Mouse (Mus musculus): ENCODE measurements around the gene Bbs1.
"Not testable (repeated sequence)": the region's sequence is repeated elsewhere in the genome, so short reads cannot be mapped to it uniquely, and the experiment has no call there.

Bbs1 gene

GRCm38 (mm10) chr19:4905979-4906794, at the start of gene Bbs1:
Gene Bbs1 (minus strand): TSS chr19:4906628.
- in situ Hi-C loops (cut with MboI, MseI) = no loop called here

DNA sequence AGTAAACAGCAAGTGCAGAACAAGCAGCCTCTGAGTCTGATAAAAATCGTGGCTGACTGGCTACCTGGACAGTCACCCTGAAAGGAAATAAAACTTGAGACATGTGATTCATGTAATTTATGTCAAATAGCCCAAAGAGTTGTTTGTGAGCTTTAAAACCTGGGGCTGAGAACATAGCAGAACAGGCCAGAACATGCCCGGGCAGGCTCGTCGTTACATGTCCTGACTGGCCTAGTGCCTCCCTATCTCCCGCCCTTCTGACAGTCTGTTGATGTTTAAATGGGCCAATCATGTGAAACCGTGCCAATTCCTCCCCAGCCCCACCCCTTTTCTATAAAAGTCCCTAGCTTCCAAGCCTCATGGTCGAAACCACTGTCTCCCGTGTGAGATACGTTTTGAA, 42.2 kb upstream of the Bbs1 start:
- in situ Hi-C loops (cut with MboI, MseI) = not testable (repeated sequence)

GRCm38 (mm10) chr19:4945540-4945939, 39.1 kb upstream of the Bbs1 start:
- in situ Hi-C loops (cut with MboI, MseI) = no loop called here

- in situ Hi-C loops (cut with MboI, MseI) = no loop called here
Measured at GRCm38 (mm10) chr19:4943253-4943588, 36.8 kb upstream of the Bbs1 start.

GRCm38 (mm10) chr19:4942551-4943252, 36.3 kb upstream of the Bbs1 start, which contains the start of gene Peli3:
Gene Peli3 (minus strand): TSS chr19:4943127.
- in situ Hi-C loops (cut with MboI, MseI) = no loop called here

GRCm38 (mm10) chr19:4937444-4938310, 31.2 kb upstream of the Bbs1 start:
- in situ Hi-C loops (cut with MboI, MseI) = loop anchor here (10.0 kb wide), 1 partner anchor 687 kb away; no protein-coding TSS in a partner anchor

DNA sequence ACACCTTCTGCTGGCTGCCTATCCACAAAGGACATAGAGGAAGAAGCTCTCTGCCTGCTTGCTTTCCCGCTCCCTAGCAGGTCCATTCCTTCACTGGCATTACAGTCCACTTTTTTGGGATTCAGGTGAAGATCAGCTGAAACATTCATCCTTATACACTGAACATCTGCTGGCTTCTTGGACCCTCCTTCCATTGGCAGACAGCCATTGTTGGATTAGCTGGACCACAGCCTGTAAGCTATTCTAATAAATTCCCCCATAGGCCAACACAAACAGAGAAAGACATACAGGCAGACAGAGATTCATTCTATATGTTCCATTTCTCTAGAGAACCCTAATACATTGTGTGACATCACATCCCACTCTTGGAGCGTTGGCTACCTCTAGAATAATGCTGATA, 30.5 kb upstream of the Bbs1 start:
- in situ Hi-C loops (cut with MboI, MseI) = loop anchor here (10.0 kb wide), 1 partner anchor 688 kb away; no protein-coding TSS in a partner anchor

DNA sequence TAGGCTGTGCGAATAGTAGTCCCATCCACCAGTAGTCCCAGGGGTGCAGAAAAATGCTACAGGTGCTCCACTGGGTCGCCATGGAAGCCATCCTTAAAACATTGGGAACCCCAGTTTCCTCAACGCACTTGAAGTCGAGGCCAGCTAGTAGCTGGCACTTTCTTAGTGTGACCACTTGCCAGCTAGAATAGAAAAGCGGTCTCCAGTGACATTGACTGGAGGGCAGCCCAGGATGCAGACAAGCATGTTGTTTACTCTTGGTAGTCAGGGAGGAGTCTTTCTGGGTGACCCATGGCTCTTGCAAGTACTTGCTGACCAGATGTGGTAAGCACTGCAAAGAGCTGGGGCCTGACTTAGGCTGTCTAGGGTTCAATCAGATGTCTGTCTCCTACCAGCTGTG, 22.4 kb upstream of the Bbs1 start:
- in situ Hi-C loops (cut with MboI, MseI) = no loop called here

GRCm38 (mm10) chr19:4927904-4928531, 21.6 kb upstream of the Bbs1 start, which contains the start of gene Dpp3:
Gene Dpp3 (minus strand): TSS chr19:4928287.
- in situ Hi-C loops (cut with MboI, MseI) = no loop called here

GRCm38 (mm10) chr19:4925121-4925860, 18.9 kb upstream of the Bbs1 start:
- in situ Hi-C loops (cut with MboI, MseI) = no loop called here

- in situ Hi-C loops (cut with MboI, MseI) = no loop called here
Measured at GRCm38 (mm10) chr19:4919652-4920051, 13.2 kb upstream of the Bbs1 start.

DNA sequence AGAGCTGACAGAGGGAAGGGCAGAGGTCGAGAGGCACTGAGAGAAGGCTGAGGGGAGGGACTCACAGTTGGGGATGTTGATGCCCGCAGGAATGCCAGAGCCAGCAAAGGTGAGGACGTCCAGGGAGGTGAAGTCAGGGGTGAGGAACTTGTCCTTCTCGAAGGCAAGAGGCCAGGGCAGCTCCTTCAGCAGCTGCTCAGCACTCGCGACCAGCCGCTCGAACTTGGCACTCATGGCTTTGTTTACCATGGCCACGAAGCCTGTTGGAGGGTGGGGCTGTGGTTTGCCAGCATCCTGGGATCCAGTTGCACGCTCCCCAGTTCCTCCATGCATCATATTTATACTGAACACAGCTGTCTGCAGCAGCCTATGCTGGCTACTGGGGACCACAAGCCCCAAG, 10.4 kb upstream of the Bbs1 start:
- in situ Hi-C loops (cut with MboI, MseI) = no loop called here

DNA sequence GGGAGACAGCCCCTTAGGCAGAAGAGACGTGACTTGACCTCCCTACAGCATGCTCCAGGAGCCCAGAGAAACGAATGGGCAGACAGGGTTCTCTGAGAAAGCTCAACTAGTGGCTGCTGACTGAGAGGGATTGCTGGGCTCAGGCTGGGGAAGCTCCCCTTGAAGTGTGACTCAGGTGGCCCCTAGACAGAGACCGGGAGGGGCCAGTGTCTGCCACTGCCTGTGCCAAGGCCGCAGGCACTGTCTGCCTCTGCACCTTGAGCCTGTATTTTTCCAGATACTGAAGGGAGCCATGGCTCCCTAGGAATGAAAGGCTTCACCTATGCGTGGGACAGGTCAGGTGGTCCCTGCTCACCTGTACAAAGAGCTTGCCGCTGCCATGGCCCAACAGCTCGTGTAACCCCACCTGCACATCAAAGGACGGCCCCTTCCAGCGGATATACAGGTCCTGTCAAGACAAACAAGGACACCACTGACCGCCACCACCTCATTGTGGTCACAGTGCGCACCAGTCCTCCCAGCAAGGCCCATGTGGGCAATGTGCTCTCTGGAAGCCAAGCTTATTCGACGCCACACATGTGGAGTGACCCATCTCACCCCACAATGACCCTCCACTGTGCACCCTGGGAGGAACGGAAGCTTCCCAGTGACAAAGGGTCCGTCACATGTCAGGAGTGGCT, 9.6 kb upstream of the Bbs1 start:
- in situ Hi-C loops (cut with MboI, MseI) = no loop called here

DNA sequence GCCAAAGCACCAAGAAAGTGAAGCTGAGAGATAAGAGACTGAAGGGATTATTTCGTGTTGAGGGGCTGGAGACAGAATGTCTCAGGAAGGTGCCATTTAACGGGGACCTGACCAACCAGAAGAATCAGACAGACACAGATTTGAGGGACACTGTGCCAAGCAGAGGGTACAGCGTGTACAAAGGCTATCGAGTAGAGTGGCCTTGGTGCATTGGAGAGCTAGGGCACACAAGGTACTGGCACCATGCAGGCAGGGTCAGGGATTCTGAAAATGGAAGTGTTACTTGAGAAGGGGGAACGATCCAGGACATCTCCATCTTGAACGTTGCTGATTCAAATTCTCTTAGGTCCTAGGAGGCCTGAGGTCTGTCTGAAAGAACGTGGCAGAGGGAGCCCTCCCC, 2.9 kb upstream of the Bbs1 start:
- in situ Hi-C loops (cut with MboI, MseI) = no loop called here

- in situ Hi-C loops (cut with MboI, MseI) = no loop called here
Measured at GRCm38 (mm10) chr19:4908107-4908506, 1.7 kb upstream of the Bbs1 start.

GRCm38 (mm10) chr19:4899888-4900287, 6.5 kb downstream of the Bbs1 start:
- in situ Hi-C loops (cut with MboI, MseI) = no loop called here

DNA sequence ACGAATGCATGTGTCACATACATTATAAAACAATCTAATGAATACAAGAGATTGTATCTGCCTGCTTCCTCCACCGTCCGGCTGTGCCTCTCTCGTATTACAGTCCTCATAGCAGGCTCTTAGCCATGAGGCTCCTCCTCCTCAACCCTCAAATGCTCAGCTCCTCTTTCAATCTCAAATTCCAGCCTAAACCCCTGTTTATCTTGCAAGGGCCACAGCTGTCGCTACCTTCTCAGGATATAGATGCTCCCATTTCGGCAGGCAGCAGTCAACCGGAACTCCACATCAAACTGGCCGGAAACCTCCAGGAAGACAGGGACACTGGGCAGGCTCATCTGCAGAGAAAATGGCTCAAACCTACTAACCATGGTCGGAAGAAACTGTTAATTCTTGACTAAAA, 7.5 kb downstream of the Bbs1 start:
- in situ Hi-C loops (cut with MboI, MseI) = no loop called here

DNA sequence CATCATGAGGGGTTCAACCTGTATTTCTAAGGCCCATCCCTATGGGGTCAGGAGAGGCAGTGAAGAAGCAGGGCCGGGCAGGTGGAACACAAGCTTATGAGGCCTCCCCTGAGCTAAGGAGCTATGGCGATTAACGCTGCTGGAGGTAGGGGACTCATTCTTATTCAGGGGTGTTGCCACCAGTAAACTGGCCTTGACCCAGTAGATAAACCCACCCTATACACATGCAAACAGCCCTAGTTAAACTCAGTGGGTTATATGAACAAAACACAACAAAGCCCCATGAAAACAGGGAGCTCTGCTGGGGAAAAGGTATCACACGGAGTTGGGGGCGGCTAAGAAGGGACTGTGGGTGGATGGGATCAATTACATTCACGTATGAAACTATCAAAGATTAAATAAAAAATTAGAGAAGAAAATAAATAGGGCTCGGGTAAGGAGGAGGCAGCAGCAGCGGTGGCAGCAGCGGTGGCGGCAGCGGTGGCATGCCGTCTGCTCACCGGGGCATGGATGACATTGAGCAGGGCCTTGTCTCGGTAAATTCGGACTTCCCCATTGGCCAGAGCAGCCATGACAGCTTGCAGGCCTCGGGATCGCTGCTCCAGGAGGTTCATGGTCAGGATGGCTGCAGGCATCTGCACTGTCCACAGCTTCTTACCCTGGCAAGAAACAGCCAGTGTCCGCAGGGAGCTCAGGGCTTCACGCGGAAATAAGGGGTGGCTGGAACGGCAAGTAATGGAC, 9.5 kb downstream of the Bbs1 start:
- in situ Hi-C loops (cut with MboI, MseI) = no loop called here

- in situ Hi-C loops (cut with MboI, MseI) = no loop called here
Measured at GRCm38 (mm10) chr19:4891798-4892197, 14.6 kb downstream of the Bbs1 start.

- in situ Hi-C loops (cut with MboI, MseI) = no loop called here
Measured at GRCm38 (mm10) chr19:4889791-4890190, 16.6 kb downstream of the Bbs1 start.
